Mouse (Mus musculus): ENCODE results near the gene Trp53i11.

DNA sequence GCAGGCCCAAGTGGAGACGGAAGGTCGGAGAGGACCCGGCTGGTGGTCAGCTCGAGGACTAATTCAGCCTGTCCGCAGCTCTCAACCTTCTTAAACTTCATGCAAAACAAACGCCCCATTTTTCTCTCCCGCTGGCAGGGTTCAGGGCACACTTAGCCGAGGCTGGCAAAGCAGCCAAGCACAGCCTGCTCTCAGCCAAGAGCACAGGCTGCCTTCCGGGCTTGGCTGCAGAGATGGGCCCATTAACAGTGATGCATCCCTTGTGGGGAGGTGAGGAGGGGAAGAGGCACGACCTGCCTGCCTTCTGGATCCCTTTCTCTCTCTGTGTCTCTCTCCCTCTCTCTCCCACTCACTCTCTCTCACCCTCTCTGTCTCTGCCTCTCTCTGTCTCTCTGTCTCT is 28.4 kb downstream of the Trp53i11 start:
- no peak for TF ChIP-seq CTCF (IDR thresholded peaks at IDR 0.05; ENCODE audit: borderline replicate concordance, insufficient read depth, low read depth, low read length)
- TF ChIP-seq POLR2A (IDR thresholded peaks at IDR 0.05; ENCODE audit: borderline replicate concordance, insufficient read depth, low read length), result no peak

Data from cerebellum, adult 2 months (tissue).